Mouse (Mus musculus): ENCODE results near the gene N4bp3.

N4bp3 gene

DNA sequence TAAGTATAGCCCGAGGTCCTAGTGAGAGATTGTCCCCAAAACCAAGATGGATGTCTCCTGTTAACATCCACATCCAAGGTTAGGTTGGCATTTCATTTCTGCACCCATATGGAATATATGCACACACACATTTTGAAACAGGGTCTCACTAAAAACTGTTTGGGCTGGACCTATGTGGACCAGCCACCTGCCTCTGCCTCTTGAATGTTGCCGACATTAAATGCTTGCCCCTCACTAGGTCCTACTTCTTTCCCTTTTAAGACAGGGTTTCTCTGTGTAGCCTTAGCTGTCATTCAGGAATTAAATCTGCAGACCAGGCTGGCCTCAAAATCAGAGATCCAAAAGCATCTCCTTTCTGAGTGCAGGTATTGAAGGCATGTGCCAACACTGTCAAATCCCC, 53.1 kb downstream of the N4bp3 start:
- no peak for DNase-seq (ENCODE audit: low read depth, low spot score)

DNA sequence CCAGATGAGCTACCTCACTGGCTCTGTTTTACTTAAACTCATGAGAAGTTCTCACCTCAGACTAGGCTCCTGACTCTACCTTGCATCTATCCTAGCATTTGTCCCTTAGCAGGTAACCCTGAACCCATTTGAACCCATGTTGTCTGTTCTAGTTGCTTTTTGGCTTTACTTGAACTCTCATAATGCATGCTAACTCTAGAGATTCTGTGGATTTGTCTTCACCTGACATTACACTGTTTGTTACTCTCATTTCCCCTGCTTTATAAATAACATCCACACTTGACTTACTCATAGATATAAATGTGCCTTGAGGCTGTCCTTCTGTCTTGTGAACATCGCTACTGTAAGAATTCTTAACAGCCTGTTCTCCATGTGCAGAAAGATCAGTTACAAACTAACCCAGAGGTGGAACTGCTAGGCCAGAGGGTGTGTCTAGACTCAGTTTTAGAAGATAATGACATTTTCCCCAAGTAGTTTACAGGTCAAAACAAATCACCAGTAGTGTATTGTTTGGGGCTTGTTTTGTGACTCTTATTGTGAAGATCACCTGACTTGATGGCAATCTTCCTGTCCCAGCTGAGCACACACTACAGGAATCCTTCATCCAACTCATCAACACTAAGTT, 55.1 kb downstream of the N4bp3 start:
- no peak for DNase-seq (ENCODE audit: low read depth, low spot score)

DNA sequence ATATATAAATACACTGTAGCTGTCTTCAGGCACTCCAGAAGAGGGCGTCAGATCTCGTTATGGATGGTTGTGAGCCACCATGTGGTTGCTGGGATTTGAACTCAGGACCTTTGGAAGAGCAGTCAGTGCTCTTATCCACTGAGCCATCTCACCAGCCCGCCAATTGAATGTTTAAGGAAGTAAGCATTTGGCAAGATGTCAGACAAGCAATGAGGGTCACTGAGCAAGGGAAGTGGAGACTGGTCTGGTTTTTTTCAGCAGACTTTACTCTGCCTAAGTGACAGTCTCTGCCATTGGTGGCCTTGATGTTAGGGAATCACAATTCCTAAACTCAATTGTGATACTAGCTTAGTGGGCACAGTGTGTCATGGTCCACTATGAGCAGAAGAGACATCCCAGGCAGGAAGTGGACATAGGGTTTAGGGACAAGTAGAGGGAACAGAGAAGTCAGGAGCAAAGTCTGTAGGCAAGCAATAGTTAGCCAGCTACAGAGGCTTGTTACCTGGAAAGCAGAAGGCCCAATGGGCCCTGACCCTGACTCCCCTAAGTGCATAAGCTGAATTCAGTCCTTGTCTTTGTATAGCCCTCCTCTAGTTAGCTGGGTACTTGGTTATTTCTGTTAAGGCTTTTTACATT, 55.8 kb downstream of the N4bp3 start:
- no peak for DNase-seq (ENCODE audit: low read depth, low spot score)

DNA sequence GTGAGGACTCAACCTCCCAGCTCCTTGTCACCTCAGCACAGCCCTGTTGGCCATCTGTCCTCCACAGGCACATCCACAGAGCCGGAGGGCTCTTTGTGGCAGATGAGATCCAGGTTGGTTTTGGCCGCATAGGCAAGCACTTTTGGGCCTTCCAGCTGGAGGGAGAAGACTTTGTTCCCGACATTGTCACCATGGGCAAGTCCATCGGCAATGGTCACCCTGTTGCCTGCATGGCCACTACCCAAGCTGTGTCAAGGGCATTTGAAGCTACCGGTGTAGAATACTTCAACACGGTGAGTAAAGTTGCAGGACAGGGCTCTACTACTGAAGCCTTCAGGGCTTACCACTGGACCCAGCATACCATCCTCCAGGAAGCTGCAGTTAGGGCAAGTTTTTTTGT, 56.8 kb downstream of the N4bp3 start:
- no peak for DNase-seq (ENCODE audit: low read depth, low spot score)

DNA sequence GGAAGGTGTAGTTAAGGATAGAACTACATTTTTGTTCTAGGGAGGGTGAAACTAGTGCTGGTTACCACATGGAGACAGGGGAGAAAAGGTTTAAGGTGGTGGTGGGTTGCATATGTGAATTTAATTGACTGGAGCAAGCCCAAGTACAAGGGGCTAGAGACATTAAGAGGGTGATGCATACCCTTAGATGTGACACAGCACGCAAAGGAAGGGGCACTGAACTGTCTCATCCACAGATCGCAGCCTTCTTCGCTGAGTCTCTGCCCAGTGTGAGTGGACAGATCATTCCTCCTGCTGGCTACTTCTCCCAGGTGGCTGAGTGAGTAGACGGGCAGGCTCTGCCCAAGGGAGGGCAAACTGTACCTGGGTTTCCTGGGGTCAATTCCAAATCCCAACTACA, 57.3 kb downstream of the N4bp3 start:
- no peak for DNase-seq (ENCODE audit: low read depth, low spot score)

Data from 3T3-L1 (cell line).